Mouse (Mus musculus): ENCODE data around the gene Golph3. TPM values are rescaled to one million over a fixed set of nuclear protein-coding genes. Genes with fewer than 3 reads are reported as not detected.

Gene Golph3
- total and polyA plus RNA-seq, 2 experiments from 2014 or later: 55.8 to 116 TPM

DNA sequence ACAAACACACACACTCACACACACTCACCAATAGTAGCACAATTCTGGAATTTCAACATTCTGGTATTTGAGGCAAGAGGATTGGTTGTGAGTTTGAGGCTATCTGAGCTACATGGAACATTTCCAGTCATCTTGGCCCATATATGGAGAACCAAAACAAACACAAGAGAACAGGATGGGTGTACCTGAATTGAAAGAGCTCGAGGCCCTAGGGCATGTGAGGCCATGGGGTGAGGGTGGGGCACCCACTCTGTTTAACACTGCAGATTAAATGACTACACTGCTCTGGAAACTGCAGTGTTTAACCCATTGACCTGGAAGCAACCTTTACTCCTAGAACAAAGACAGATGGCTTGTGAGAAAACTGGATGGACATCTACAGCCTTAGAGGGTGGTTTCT is 8.0 kb upstream of the Golph3 start:
- 50% methylated on average over 1 of the region's 1 CpGs for WGBS
- no peak overlapping the region for H3K9ac ChIP-seq (replicated peaks; ENCODE audit: low read length, poor library complexity, severe bottlenecking)

DNA sequence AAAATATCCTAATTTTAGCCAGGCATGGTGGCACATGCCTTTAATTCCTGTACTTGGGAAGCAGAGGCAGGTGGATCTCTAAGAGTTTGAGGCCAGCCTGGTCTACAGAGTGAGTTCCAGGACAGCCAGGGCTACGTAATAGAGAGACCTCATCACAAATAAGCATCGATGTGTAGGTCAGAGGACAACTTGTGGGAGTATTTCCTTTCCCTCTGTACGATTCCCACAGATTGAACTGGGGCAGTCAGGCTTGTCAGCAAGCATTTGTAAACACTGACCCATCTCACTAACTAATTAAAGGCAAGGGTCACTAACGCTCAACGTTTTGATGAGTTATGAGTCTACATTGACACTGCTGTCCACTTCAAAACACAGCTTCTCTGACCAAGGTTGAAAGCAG is 6.7 kb upstream of the Golph3 start:
- no peak for TF ChIP-seq CTCF (IDR thresholded peaks at IDR 0.05)
- Histone ChIP-seq H3K9me3 (ENCODE audit: low read length) (no peaks in the 10 kb centered on the region), H3K4me2 (ENCODE audit: low read depth, low read length, poor library complexity, severe bottlenecking) (no peak overlapping the region), H3K9ac (replicated peaks; ENCODE audit: low read length, poor library complexity, severe bottlenecking) (no peak overlapping the region), H3K36me3 (ENCODE audit: insufficient read depth, low read length) (no peaks in the 10 kb centered on the region), H3K4me3 (ENCODE audit: low read depth, low read length) (no peak overlapping the region), H3K4me1 (ENCODE audit: insufficient read depth, low read length) (no peaks in the 10 kb centered on the region), H3K27ac (ENCODE audit: low read depth, low read length) (no peak overlapping the region), H3K27me3 (ENCODE audit: insufficient read depth, low read length) (no peaks in the 10 kb centered on the region)
- DNase-seq (ENCODE audit: low spot score): no peak
- ATAC-seq (ENCODE audit: low FRiP score): no peak
- 89% methylated on average over 5 of the region's 5 CpGs for WGBS

More for the DNA sequence above, 8.0 kb upstream of the Golph3 start:
- Histone ChIP-seq H3K27ac (ENCODE audit: low read depth, low read length) (no peak overlapping the region), H3K9me3 (ENCODE audit: low read length) (no peaks in the 10 kb centered on the region), H3K27me3 (ENCODE audit: insufficient read depth, low read length) (no peaks in the 10 kb centered on the region), H3K4me3 (ENCODE audit: low read depth, low read length) (no peak overlapping the region), H3K4me2 (ENCODE audit: low read depth, low read length, poor library complexity, severe bottlenecking) (no peak overlapping the region), H3K4me1 (ENCODE audit: insufficient read depth, low read length) (no peaks in the 10 kb centered on the region), H3K36me3 (ENCODE audit: insufficient read depth, low read length) (no peaks in the 10 kb centered on the region)
- no peak for TF ChIP-seq CTCF (IDR thresholded peaks at IDR 0.05)
- ATAC-seq (ENCODE audit: low FRiP score): no peak
- no peak for DNase-seq (ENCODE audit: low spot score)

DNA sequence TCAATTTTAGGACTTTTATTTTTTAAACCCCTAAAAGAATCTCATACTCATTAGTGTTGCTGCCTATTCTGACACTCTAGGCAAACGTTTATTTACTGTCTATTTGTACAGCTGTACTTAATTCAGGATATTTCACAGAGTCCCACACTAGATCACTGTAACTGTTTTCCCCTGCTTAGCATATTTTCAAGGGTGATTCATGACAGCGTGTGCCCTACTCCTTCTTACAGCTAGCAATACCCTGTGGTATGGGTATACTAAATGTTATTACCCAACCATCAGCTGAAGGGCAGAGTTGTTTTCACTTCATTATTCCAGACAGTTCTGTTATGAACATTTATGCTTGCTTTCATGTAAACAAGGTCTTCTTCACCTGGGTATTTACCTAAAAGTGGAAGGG is 5.3 kb upstream of the Golph3 start:
- H3K27ac ChIP-seq (ENCODE audit: low read depth, low read length): no peak overlapping the region
- ATAC-seq (ENCODE audit: low FRiP score): no peak
- H3K4me2 ChIP-seq (ENCODE audit: low read depth, low read length, poor library complexity, severe bottlenecking): no peak overlapping the region
- no peaks in the 10 kb centered on the region for H3K36me3 ChIP-seq (ENCODE audit: insufficient read depth, low read length)
- H3K9ac ChIP-seq (replicated peaks; ENCODE audit: low read length, poor library complexity, severe bottlenecking): no peak overlapping the region
- DNase-seq (ENCODE audit: low spot score): no peak
- 72% methylated on average over 2 of the region's 2 CpGs for WGBS
- H3K4me3 ChIP-seq (ENCODE audit: low read depth, low read length): no peak overlapping the region
- H3K27me3 ChIP-seq (ENCODE audit: insufficient read depth, low read length): 0 out of 2 replicates have a peak, but pooled peaks cover 4% of the 10 kb centered on the region
- TF ChIP-seq CTCF (IDR thresholded peaks at IDR 0.05): no peak
- H3K9me3 ChIP-seq (ENCODE audit: low read length): no peaks in the 10 kb centered on the region
- H3K4me1 ChIP-seq (ENCODE audit: insufficient read depth, low read length): no peaks in the 10 kb centered on the region

DNA sequence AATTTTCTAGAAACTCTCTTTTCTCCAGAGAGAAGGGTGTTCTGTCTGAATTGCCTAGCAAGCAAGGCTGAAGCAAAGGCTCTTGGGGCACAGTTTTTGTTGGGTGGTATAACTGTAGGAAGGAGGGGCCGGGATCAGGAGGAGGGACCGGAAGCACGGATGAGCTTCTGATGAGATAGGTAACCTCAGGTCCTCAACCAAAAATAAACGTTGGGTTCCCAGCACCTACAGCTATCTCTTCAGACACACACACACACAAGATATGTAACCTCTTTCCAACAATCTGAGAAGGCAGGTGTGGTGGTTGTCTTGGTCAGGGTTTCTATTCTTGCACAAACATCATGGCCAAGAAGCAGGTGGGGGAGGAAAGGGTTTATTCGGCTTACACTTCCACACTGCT is 4.0 kb upstream of the Golph3 start:
- DNase-seq (ENCODE audit: low spot score) (no peak), ATAC-seq (ENCODE audit: low FRiP score) (no peak)
- Histone ChIP-seq H3K4me3 (ENCODE audit: low read depth, low read length) (no peak overlapping the region), H3K4me2 (ENCODE audit: low read depth, low read length, poor library complexity, severe bottlenecking) (no peak overlapping the region), H3K27me3 (ENCODE audit: insufficient read depth, low read length) (0 out of 2 replicates have a peak, but pooled peaks cover 4% of the 10 kb centered on the region), H3K9ac (replicated peaks; ENCODE audit: low read length, poor library complexity, severe bottlenecking) (no peak overlapping the region), H3K36me3 (ENCODE audit: insufficient read depth, low read length) (no peaks in the 10 kb centered on the region), H3K9me3 (ENCODE audit: low read length) (no peaks in the 10 kb centered on the region), H3K4me1 (ENCODE audit: insufficient read depth, low read length) (no peaks in the 10 kb centered on the region), H3K27ac (ENCODE audit: low read depth, low read length) (no peak overlapping the region)
- TF ChIP-seq CTCF (IDR thresholded peaks at IDR 0.05): no peak
- 91% methylated on average over 5 of the region's 5 CpGs for WGBS

DNA sequence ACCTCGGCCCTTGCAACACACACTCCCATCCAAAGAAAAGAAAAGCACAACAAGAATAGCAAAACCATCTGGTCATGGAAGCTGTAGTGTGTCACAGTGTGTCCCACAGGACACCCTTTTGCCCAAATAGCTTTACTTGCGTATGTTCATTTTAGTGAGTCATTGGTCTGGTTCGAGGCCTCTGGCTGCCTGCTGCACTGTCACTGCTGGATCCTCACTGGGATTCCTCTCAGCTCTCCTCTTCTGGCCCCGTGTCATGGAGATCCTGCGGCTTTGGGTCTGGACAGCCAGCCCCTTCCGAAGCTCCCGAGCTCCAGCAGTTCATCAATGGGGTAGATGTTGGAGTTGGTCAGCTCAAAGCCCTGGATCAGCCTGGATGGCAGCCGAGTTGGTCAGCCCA is 2.8 kb upstream of the Golph3 start:
- no peak for ATAC-seq (ENCODE audit: low FRiP score)
- Histone ChIP-seq H3K4me2 (ENCODE audit: low read depth, low read length, poor library complexity, severe bottlenecking) (no peak overlapping the region), H3K9me3 (ENCODE audit: low read length) (no peaks in the 10 kb centered on the region), H3K9ac (replicated peaks; ENCODE audit: low read length, poor library complexity, severe bottlenecking) (no peak overlapping the region), H3K27ac (ENCODE audit: low read depth, low read length) (no peak overlapping the region), H3K4me1 (ENCODE audit: insufficient read depth, low read length) (0 out of 2 replicates have a peak, but pooled peaks cover 5% of the 10 kb centered on the region), H3K27me3 (ENCODE audit: insufficient read depth, low read length) (0 out of 2 replicates have a peak, but pooled peaks cover 4% of the 10 kb centered on the region), H3K4me3 (ENCODE audit: low read depth, low read length) (no peak overlapping the region), H3K36me3 (ENCODE audit: insufficient read depth, low read length) (no peaks in the 10 kb centered on the region)
- TF ChIP-seq CTCF (IDR thresholded peaks at IDR 0.05): no peak
- no peak for DNase-seq (ENCODE audit: low spot score)
- 81% methylated on average over 8 of the region's 8 CpGs for WGBS

DNA sequence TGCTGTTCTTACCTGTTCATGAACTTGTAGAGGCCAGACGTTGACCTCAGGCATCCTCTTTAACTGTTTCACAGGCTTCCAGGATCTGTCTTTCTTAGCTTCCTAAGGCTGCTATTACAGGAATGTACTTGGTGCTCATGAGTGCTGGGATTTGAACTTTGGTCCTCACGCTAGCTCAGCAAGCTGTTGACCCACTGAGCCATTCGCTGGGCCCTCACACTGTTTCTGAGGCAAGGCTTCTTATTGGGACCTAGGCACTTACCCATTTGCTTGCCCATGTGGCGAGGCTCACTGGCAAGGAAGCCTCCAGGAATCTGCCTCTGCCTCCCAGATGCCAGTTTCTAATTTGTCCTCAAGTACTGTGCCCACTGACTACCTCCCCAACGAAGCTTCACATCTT is 1.4 kb upstream of the Golph3 start:
- Histone ChIP-seq H3K4me2 (ENCODE audit: low read depth, low read length, poor library complexity, severe bottlenecking) (no peak overlapping the region), H3K27ac (ENCODE audit: low read depth, low read length) (no peak overlapping the region), H3K4me1 (ENCODE audit: insufficient read depth, low read length) (peaks cover 11% of the 10 kb centered on the region), H3K9me3 (ENCODE audit: low read length) (no peaks in the 10 kb centered on the region), H3K36me3 (ENCODE audit: insufficient read depth, low read length) (no peaks in the 10 kb centered on the region), H3K27me3 (ENCODE audit: insufficient read depth, low read length) (0 out of 2 replicates have a peak, but pooled peaks cover 4% of the 10 kb centered on the region), H3K4me3 (ENCODE audit: low read depth, low read length) (no peak overlapping the region), H3K9ac (replicated peaks; ENCODE audit: low read length, poor library complexity, severe bottlenecking) (no peak overlapping the region)
- ATAC-seq (ENCODE audit: low FRiP score) (no peak), DNase-seq (ENCODE audit: low spot score) (no peak)
- no peak for TF ChIP-seq CTCF (IDR thresholded peaks at IDR 0.05)
- 49% methylated on average over 5 of the region's 5 CpGs for WGBS
